Mouse (Mus musculus) embryonic stem cell, embryonic (primary cell): Measurements from ENCODE around the gene Rapgef1.

Experiments used
- CTCF ChIA-PET, 4 experiments: fragments of 300-600 bp in 2 of 4; fragments of 350-600 bp in 2 of 4; sonication (Branson Sonifier 250); formaldehyde crosslinking; loops; one replicate each; lab custom pipeline; 2022; ENCODE audit warnings: inconsistent platforms in 2 of 4; lab: Charles Lee
- POLR2A ChIA-PET, 4 experiments: fragments of 300-600 bp in 2 of 4; fragments of 350-600 bp in 2 of 4; sonication (Branson Sonifier 250); formaldehyde crosslinking; loops; one replicate each; lab custom pipeline; 2022; ENCODE audit warnings: antibody characterized with exemption in 4 of 4, inconsistent platforms in 1 of 4; lab: Charles Lee

Rapgef1 gene

GRCm38 (mm10) chr2:29631020-29631419 is 11.5 kb downstream of the Rapgef1 start:
- ChIA-PET CTCF (interaction anchor here (0.5 to 4.2 kb wide), 15 partner anchors 10 to 1427 kb away, joined by 3 to 26 read pairs (median 3); partner anchors contain the start of gene Rapgef1 (in 1 of the 4)), POLR2A (interaction anchor here (0.6 to 18.2 kb wide), 61 partner anchors 7 to 1024 kb away, joined by 3 to 646 read pairs (median 4); partner anchors contain the start of genes Rapgef1 (in 3 of the 4), Coq4 (in 1 of the 4), Tsc1 (in 1 of the 4) and Ttf1 (in 1 of the 4))

- CTCF ChIA-PET, result interaction anchor here in 2 of 4 experiments (0.5 to 4.2 kb wide), 10 partner anchors 11 to 374 kb away, joined by 3 to 26 read pairs (median 4); partner anchors contain the start of gene Rapgef1 (in 2 of the 2)
- POLR2A ChIA-PET, result interaction anchor here (0.6 to 18.2 kb wide), 51 partner anchors 7 to 1025 kb away, joined by 3 to 646 read pairs (median 5); partner anchors contain the start of genes Rapgef1 (in 3 of the 4), Tsc1 (in 1 of the 4) and Wdr34 (in 1 of the 4)
These were observed 12.1 kb downstream of the Rapgef1 start for GRCm38 (mm10) chr2:29631564-29632167.

- CTCF ChIA-PET, result interaction anchor here in 3 of 4 experiments (0.9 to 4.2 kb wide), 8 partner anchors 9 to 99 kb away, joined by 3 to 26 read pairs (median 3); partner anchors contain the start of gene Rapgef1 (in 2 of the 3)
- POLR2A ChIA-PET, result interaction anchor here in 3 of 4 experiments (0.5 to 18.2 kb wide), 41 partner anchors 8 to 1025 kb away, joined by 3 to 646 read pairs (median 6); partner anchors contain the start of genes Rapgef1 (in 2 of the 3) and Tsc1 (in 1 of the 3)
These were observed 12.7 kb downstream of the Rapgef1 start for GRCm38 (mm10) chr2:29632168-29632662.

- CTCF ChIA-PET, result interaction anchor here in 3 of 4 experiments (0.9 to 1.1 kb wide), 4 partner anchors 10 to 37 kb away, joined by 3 to 4 read pairs (median 3); partner anchors contain the start of gene Rapgef1 (in 1 of the 3)
- POLR2A ChIA-PET, result interaction anchor here (0.7 to 18.2 kb wide), 21 partner anchors 9 to 149 kb away, joined by 3 to 646 read pairs (median 6); partner anchors contain the start of gene Rapgef1 (in 2 of the 4)
These were observed 13.6 kb downstream of the Rapgef1 start for GRCm38 (mm10) chr2:29633101-29633554.

DNA sequence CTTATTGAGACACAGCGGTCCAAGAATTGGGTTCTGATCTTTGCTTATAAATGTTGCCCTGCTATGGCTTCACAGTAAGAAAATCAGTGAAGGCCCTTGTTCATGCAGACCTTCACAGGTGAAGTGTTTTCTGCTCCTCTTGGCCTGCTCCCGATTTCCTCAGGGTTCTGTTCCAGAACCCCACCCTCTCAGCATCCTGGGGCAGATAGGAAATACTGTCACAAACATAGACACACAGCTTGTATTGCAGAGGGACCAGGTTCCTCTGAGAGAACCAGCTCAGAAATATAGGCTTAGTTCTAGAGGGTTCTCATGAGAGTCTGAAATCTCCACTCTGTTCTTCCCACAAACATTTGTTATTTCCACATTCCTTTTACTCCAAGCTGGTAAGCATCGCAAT is 14.3 kb downstream of the Rapgef1 start:
- CTCF ChIA-PET, result no interaction called here

DNA sequence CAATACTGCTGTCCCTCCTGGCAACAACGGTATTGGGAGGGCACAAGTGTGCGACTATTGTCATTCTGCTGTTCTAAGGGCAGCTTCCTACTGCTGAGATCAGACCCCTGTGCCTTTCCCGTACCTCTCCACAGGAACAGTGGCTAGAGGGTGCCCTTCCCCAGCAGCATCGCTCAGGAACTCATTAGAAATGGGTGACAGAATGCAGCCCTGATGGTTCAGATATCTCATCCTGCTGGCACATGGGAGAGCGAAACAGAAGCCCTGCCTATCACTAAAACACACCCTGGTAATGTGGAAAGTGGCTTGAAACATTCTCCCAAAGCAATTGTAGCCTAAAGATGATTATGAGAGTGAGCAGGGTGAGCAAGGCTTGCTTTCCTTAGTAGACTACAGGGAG is 15.0 kb downstream of the Rapgef1 start:
- POLR2A ChIA-PET, result interaction anchor here in 3 of 4 experiments (0.6 to 18.2 kb wide), 11 partner anchors 9 to 115 kb away, joined by 3 to 646 read pairs (median 18); partner anchors contain the start of gene Rapgef1 (in 1 of the 3)
- CTCF ChIA-PET, result no interaction called here

More for the DNA sequence above, 14.3 kb downstream of the Rapgef1 start:
- POLR2A ChIA-PET, result interaction anchor here (0.7 to 18.2 kb wide), 17 partner anchors 9 to 115 kb away, joined by 3 to 646 read pairs (median 8); partner anchors contain the start of gene Rapgef1 (in 1 of the 4)

DNA sequence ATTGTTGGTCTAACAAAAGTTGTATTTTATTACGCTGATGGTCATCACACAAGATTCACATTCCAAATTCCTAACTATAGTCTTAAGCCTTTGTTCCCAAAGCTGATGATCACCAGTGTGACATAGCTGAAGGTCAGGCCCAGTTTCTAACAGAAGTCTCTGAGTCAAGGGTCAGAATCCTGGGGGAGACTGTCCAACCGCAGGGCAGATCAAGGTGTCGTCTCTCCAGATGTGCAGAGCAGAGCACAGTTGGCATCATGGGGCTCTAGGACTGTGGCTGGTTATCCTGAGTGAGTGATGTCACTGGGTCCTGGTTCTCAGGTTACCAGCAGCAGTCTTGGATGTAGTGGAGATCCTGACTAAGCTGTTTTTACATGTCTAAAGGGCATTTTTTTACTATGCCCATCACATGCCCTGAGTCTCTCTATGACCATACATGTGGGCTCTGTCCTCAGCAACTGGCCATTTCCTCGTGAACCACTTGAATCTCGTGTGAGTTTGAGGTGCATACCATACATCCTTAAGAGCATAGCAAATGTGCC is 16.5 kb downstream of the Rapgef1 start:
- ChIA-PET POLR2A (interaction anchor here in 3 of 4 experiments (0.6 to 18.2 kb wide), 35 partner anchors 8 to 413 kb away, joined by 3 to 646 read pairs (median 5); partner anchors contain the start of genes Rapgef1 (in 2 of the 3) and Wdr34 (in 1 of the 3)), CTCF (interaction anchor here in 3 of 4 experiments (0.6 to 1.4 kb wide), 8 partner anchors 8 to 441 kb away, joined by 3 to 5 read pairs (median 4); partner anchors contain the start of gene Rapgef1 (in 1 of the 3))

DNA sequence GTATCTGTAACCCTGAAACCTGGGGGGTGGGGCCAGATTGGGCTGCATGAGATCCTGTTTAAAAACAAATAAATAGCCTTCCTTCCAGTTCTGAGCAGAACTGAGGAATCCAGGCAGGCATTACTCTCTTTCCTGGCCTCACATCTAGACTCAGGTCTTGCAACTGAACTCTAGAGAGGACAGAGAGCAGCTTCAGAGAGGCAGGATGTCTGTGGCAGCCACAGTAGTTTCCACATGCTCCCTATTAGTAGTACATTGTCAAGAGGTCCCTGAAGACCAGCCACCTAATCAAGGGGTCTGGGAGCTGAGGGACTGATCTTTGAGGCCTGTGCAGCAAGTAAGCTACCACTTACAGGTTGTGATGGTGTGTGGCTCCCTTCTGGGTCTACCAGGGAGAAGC is 18.0 kb downstream of the Rapgef1 start:
- ChIA-PET CTCF (interaction anchor here in 2 of 4 experiments (0.7 to 1.1 kb wide), 2 partner anchors 28 to 96 kb away, joined by 3 read pairs; no protein-coding TSS in a partner anchor), POLR2A (interaction anchor here in 3 of 4 experiments (0.6 to 18.2 kb wide), 20 partner anchors 7 to 579 kb away, joined by 3 to 646 read pairs (median 4); no protein-coding TSS in a partner anchor)

DNA sequence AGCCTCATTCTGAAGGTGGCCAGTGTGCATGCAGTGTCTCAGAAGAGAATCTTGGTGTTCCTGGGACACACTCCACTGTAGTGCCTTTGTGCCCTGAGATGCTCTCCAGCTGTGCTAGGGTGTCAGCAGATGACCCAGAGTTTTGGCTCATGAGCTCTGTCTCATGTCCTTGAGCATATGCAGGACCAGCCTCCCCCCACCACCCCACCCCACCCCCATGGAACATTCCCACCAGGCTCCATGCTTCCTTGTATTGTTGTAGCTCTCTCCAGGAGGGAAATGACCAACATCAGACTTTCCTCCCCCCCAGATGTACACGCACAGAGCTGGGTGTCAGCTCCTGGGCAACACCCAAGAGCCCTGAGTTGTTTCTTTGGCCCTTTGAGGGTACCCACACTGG is 19.9 kb downstream of the Rapgef1 start:
- CTCF ChIA-PET, result interaction anchor here in 2 of 4 experiments (0.6 to 1.0 kb wide), 3 partner anchors 27 to 188 kb away, joined by 3 to 4 read pairs (median 3); no protein-coding TSS in a partner anchor
- POLR2A ChIA-PET, result interaction anchor here in 3 of 4 experiments (0.6 to 23.6 kb wide), 7 partner anchors 9 to 32 kb away, joined by 3 to 646 read pairs (median 5); no protein-coding TSS in a partner anchor

DNA sequence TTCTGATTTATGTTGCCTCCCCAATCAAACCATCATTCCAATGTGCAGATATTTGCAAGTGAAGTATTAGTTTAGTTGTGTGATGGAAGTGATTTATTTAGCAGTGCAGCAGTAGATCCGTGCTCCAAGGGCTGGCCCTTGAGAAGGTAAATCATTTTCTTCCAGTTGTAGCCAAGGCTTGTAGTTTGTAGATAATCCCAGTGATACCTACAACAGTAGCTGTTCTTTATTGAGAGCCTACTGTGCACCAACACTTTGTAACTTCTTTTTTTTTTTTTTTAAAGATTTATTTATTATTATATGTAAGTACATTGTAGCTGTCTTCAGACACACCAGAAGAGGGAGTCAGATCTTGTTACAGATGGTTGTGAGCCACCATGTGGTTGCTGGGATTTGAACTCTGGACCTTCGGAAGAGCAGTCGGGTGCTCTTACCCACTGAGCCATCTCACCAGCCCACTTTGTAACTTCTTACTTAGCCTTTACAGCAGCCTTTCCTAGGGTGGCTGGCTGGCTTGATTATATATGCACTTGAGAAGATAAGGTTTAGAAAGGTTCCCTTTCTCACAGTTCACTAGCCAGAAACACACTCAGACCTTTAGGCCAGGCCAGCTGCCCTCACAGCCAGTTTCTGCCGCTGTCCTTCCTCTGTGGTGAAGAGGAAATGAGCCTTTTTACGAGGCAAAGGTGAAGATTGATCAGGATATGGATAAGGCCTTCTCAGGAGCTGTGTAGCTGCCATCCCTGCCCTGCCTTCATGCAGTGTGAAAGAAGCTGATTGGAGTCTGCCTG is 20.6 kb downstream of the Rapgef1 start:
- ChIA-PET CTCF (interaction anchor here in 3 of 4 experiments (0.6 to 1.9 kb wide), 6 partner anchors 12 to 62 kb away, joined by 3 to 9 read pairs (median 4); partner anchors contain the start of gene Rapgef1 (in 1 of the 3)), POLR2A (interaction anchor here in 3 of 4 experiments (0.5 to 23.6 kb wide), 11 partner anchors 10 to 156 kb away, joined by 3 to 646 read pairs (median 5); no protein-coding TSS in a partner anchor)

DNA sequence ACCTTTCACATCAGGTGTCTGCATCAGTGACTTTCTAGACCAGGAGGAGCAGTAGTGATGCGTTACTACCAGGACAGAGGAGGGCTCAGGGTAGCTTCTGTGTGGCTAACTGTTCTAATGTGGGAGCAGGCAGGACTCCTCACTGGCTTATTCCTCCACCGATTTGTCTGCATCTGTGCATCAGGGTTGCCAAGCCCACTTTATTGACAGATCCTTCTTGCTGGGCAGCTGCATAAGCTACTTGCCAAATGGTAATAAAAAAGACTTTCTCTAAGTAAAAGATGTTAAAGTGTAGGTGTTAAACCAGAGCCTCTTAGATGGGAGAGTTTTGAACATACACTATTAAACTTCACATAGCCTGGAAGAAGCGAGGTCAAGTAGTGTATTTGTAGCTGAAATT is 22.2 kb downstream of the Rapgef1 start:
- CTCF ChIA-PET, result interaction anchor here in 2 of 4 experiments (0.9 to 1.9 kb wide), 4 partner anchors 11 to 24 kb away, joined by 3 to 9 read pairs (median 3); partner anchors contain the start of gene Rapgef1 (in 1 of the 2)
- POLR2A ChIA-PET, result interaction anchor here (0.5 to 23.6 kb wide), 12 partner anchors 8 to 87 kb away, joined by 3 to 646 read pairs (median 6); partner anchors contain the start of gene Rapgef1 (in 1 of the 4)

GRCm38 (mm10) chr2:29643418-29643817 is 23.9 kb downstream of the Rapgef1 start:
- ChIA-PET POLR2A (interaction anchor here (0.5 to 23.6 kb wide), 53 partner anchors 8 to 684 kb away, joined by 3 to 646 read pairs (median 5); partner anchors contain the start of gene Rapgef1 (in 3 of the 4)), CTCF (interaction anchor here (0.5 to 3.9 kb wide), 21 partner anchors 10 to 1096 kb away, joined by 3 to 21 read pairs (median 4); partner anchors contain the start of genes Rapgef1 (in 2 of the 4) and Ak8 (in 1 of the 4))

DNA sequence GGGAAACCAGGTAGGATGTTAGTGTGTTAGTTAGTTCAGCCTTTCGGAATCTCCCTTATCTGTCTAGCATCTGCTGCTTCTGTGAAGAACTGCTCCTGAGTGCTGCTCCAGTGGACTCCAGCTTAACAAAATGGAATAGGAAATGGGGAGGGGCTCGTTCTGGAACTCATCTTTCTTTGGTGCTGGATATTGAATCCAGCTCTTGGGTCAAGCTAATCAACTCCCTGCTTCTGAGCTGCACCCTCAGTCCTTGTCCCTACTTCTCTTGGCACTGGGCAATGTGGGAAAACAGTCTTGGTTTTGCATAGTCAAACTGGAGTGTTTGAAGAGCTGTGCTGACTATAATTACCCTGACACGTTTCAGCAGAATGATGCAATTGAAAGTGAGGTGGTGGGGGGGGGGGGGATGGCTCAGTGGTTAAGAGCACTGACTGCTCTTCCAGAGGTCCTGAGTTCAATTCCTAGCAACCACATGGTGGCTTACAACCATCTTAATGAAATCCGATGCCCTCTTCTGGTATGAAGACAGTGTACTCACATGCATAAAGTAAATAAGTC is 25.6 kb downstream of the Rapgef1 start:
- POLR2A ChIA-PET, result interaction anchor here in 3 of 4 experiments (0.6 to 23.6 kb wide), 32 partner anchors 8 to 494 kb away, joined by 3 to 646 read pairs (median 8); partner anchors contain the start of genes Rapgef1 (in 2 of the 3) and Slc27a4 (in 1 of the 3)
- CTCF ChIA-PET, result interaction anchor here (0.5 to 3.9 kb wide), 10 partner anchors 13 to 357 kb away, joined by 3 to 21 read pairs (median 3); partner anchors contain the start of gene Rapgef1 (in 1 of the 4)

DNA sequence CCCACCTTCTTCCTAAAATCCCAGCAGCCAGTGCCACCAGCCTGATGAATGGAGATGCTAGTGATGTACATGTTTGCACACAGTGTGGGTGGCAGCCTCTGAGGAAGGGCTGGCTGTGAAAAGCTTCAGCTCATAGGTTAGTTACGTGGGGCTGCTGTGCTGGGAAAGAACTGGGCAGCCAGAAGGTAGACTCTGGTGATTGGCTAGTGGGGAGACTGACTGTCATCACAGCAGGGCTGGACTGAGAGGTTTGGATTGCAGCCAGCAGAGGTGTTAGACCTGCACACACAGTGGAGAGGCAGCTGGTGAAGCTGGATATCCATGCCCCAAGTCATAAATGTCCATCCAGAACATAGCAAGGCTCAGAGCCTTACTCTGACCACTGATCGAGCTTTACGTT is 27.1 kb downstream of the Rapgef1 start:
- POLR2A ChIA-PET, result interaction anchor here in 3 of 4 experiments (0.5 to 23.6 kb wide), 12 partner anchors 16 to 820 kb away, joined by 3 to 646 read pairs (median 5); partner anchors contain the start of genes Ddx31 (in 1 of the 3), Gtf3c4 (in 1 of the 3), Rapgef1 (in 1 of the 3) and Slc27a4 (in 1 of the 3)
- CTCF ChIA-PET, result interaction anchor here in 1 of 4 experiments (0.9 kb wide), 1 partner anchor 18 kb away, joined by 6 read pairs; no protein-coding TSS in a partner anchor

DNA sequence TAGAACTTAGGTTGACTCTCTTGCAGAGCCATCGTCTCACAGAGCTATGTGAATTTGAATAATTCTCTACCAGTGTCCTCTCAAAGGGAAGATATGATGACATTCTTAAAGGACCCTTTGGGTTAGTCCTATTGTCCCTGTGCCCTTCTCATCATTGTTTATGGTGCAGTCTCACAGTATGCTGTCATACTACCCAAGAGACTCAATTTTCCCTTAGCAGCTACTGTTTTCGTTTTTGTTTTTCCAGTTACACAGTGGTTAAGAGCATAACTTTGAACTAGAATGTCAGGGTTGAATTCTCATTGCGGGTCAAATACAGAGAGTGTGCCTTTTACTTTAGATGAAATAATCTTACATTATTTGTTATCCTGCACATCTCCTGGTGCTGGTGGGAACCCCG is 27.6 kb downstream of the Rapgef1 start:
- POLR2A ChIA-PET, result interaction anchor here in 3 of 4 experiments (0.5 to 23.6 kb wide), 13 partner anchors 11 to 820 kb away, joined by 3 to 646 read pairs (median 3); partner anchors contain the start of genes Ddx31 (in 1 of the 3) and Gtf3c4 (in 1 of the 3)
- CTCF ChIA-PET, result interaction anchor here in 2 of 4 experiments (0.7 to 0.9 kb wide), 2 partner anchors 18 kb away, joined by 3 to 6 read pairs; no protein-coding TSS in a partner anchor
